Mouse (Mus musculus): ENCODE data around the gene Hapln4. TPM values are rescaled to one million over a fixed set of nuclear protein-coding genes. Genes with fewer than 3 reads are reported as not detected.

Gene Hapln4
- total and polyA plus RNA-seq, 3 experiments: 0.07 to 0.30 (median 0.20) TPM

GRCm38 (mm10) chr8:70139981-70140380 lies 56.7 kb downstream of the Hapln4 start:
- Histone ChIP-seq H3K79me2 (replicated peaks; ENCODE audit: control insufficient read depth, extremely low read depth, insufficient read depth, poor library complexity, severe bottlenecking) (peaks cover 28% of the 10 kb centered on the region), H3K9ac (ENCODE audit: insufficient read depth, low read depth) (peak overlapping the region; percentile 91), H3K36me3 (replicated peaks in 1 of 2; ENCODE audit: control insufficient read depth in 1 of 2, insufficient read depth in 1 of 2, low read length in 1 of 2) (peaks cover 49 to 53% of the 10 kb centered on the region in 2 experiments), H3K4me1 (ENCODE audit: control insufficient read depth in 1 of 2, insufficient read depth in 2 of 2) (peaks cover 20 to 56% of the 10 kb centered on the region in 2 experiments), H3K4me2 (ENCODE audit: insufficient read depth, low read depth, poor library complexity, severe bottlenecking) (peak overlapping the region; percentile 91), H3K4me3 (replicated peaks in 1 of 3; ENCODE audit: low read depth in 2 of 3, low read length in 2 of 3, poor library complexity in 1 of 3) (peak overlapping the region; percentile 79 to 92 (median 86)), H3K27ac (ENCODE audit: insufficient read depth, low read depth) (peak overlapping the region; percentile 85), H3K27me3 (replicated peaks) (no peaks in the 10 kb centered on the region), H3K9me3 (replicated peaks; ENCODE audit: low read length) (no peaks in the 10 kb centered on the region)
- DNase-seq (ENCODE audit: extremely low read depth): no peak
- TF ChIP-seq CHD2 (IDR thresholded peaks at IDR 0.05; ENCODE audit: low read length) (peak; percentile 79), POLR2AphosphoS2 (IDR thresholded peaks at IDR 0.05; ENCODE audit: low read depth, low read length) (no peak), CHD1 (IDR thresholded peaks at IDR 0.05; ENCODE audit: low read depth, low read length) (peak; percentile 47; the same call in 1 of the 2 replicates)
- dilution Hi-C loops (cut with MboI; ENCODE audit: extremely low pct_ligation_motif_present, extremely low pct_unique_long_range_greater_than_20kb, low sequenced_read_pairs): no loop called here
- in situ Hi-C loops (cut with MboI; ENCODE audit: low pct_ligation_motif_present, low pct_unique_long_range_greater_than_20kb, low sequenced_read_pairs): no loop called here

Other genes starting within 250 kb of the Hapln4 start
Only the 20 nearest of the 22 such genes appear.
- gene Cilp2, start 195.8 kb upstream of the Hapln4 start, total RNA-seq (2012; rRNA removed): 0.08 TPM in 2 replicates
- 0.04 TPM in 1 of 2 replicates, not detected in the other for gene Cilp2, start 195.8 kb upstream of the Hapln4 start, total RNA-seq (2014; rRNA removed)
- 0.07 TPM in 1 of 2 replicates, not detected in the other for gene Cilp2, start 195.8 kb upstream of the Hapln4 start, polyA plus RNA-seq (2012; ENCODE audit: insufficient read length, low read depth)
- gene Tssk6, start 181.3 kb upstream of the Hapln4 start, total RNA-seq (2012; rRNA removed): 1.5 and 1.8 TPM in 2 replicates
- gene Tssk6, start 181.3 kb upstream of the Hapln4 start, total RNA-seq (2014; rRNA removed): 0.35 and 0.44 TPM in 2 replicates
- 1.7 and 2.3 TPM in 2 replicates for gene Tssk6, start 181.3 kb upstream of the Hapln4 start, polyA plus RNA-seq (2012; ENCODE audit: insufficient read length, low read depth)
- gene Ndufa13, start 180.9 kb upstream of the Hapln4 start, total RNA-seq (2012; rRNA removed): 153 and 177 TPM in 2 replicates
- 60.9 and 74.7 TPM in 2 replicates for gene Ndufa13, start 180.9 kb upstream of the Hapln4 start, total RNA-seq (2014; rRNA removed)
- gene Ndufa13, start 180.9 kb upstream of the Hapln4 start, polyA plus RNA-seq (2012; ENCODE audit: insufficient read length, low read depth): 90.1 and 104 TPM in 2 replicates
- gene Yjefn3, start 180.7 kb upstream of the Hapln4 start, total RNA-seq (2012; rRNA removed): 8.0 and 9.5 TPM in 2 replicates
- 3.3 and 3.6 TPM in 2 replicates for gene Yjefn3, start 180.7 kb upstream of the Hapln4 start, total RNA-seq (2014; rRNA removed)
- 8.4 and 10.5 TPM in 2 replicates for gene Yjefn3, start 180.7 kb upstream of the Hapln4 start, polyA plus RNA-seq (2012; ENCODE audit: insufficient read length, low read depth)
- 70.8 and 73.2 TPM in 2 replicates for gene Gatad2a, start 87.1 kb upstream of the Hapln4 start, total RNA-seq (2012; rRNA removed)
- 31.5 and 35.7 TPM in 2 replicates for gene Gatad2a, start 87.1 kb upstream of the Hapln4 start, total RNA-seq (2014; rRNA removed)
- gene Gatad2a, start 87.1 kb upstream of the Hapln4 start, polyA plus RNA-seq (2012; ENCODE audit: insufficient read length, low read depth): 95.1 and 122 TPM in 2 replicates
- 37.2 and 38.4 TPM in 2 replicates for gene Mau2, start 40.7 kb upstream of the Hapln4 start, total RNA-seq (2012; rRNA removed)
- 24.4 and 25.5 TPM in 2 replicates for gene Mau2, start 40.7 kb upstream of the Hapln4 start, total RNA-seq (2014; rRNA removed)
- 15.7 and 19.5 TPM in 2 replicates for gene Mau2, start 40.7 kb upstream of the Hapln4 start, polyA plus RNA-seq (2012; ENCODE audit: insufficient read length, low read depth)
- gene Sugp1, start 40.6 kb upstream of the Hapln4 start, total RNA-seq (2012; rRNA removed): 21.8 and 24.0 TPM in 2 replicates
- 5.0 and 5.3 TPM in 2 replicates for gene Sugp1, start 40.6 kb upstream of the Hapln4 start, total RNA-seq (2014; rRNA removed)
- 43.9 and 44.2 TPM in 2 replicates for gene Sugp1, start 40.6 kb upstream of the Hapln4 start, polyA plus RNA-seq (2012; ENCODE audit: insufficient read length, low read depth)
- gene Tm6sf2, start 10.5 kb upstream of the Hapln4 start, total RNA-seq (2012; rRNA removed): 1.9 and 2.4 TPM in 2 replicates
- gene Tm6sf2, start 10.5 kb upstream of the Hapln4 start, total RNA-seq (2014; rRNA removed): 0.22 and 0.40 TPM in 2 replicates
- 1.8 and 2.6 TPM in 2 replicates for gene Tm6sf2, start 10.5 kb upstream of the Hapln4 start, polyA plus RNA-seq (2012; ENCODE audit: insufficient read length, low read depth)
- 2.1 and 2.6 TPM in 2 replicates for gene Ncan, start 37.4 kb downstream of the Hapln4 start, total RNA-seq (2012; rRNA removed)
- gene Ncan, start 37.4 kb downstream of the Hapln4 start, total RNA-seq (2014; rRNA removed): 3.5 and 3.9 TPM in 2 replicates
- gene Ncan, start 37.4 kb downstream of the Hapln4 start, polyA plus RNA-seq (2012; ENCODE audit: insufficient read length, low read depth): 5.3 and 6.0 TPM in 2 replicates
- gene Nr2c2ap, start 47.9 kb downstream of the Hapln4 start, total RNA-seq (2012; rRNA removed): 22.7 and 27.4 TPM in 2 replicates
- gene Nr2c2ap, start 47.9 kb downstream of the Hapln4 start, total RNA-seq (2014; rRNA removed): 15.6 and 16.4 TPM in 2 replicates
- 61.3 and 71.3 TPM in 2 replicates for gene Nr2c2ap, start 47.9 kb downstream of the Hapln4 start, polyA plus RNA-seq (2012; ENCODE audit: insufficient read length, low read depth)
- 13.8 and 17.2 TPM in 2 replicates for gene Rfxank, start 55.7 kb downstream of the Hapln4 start, total RNA-seq (2012; rRNA removed)
- 10.5 and 13.4 TPM in 2 replicates for gene Rfxank, start 55.7 kb downstream of the Hapln4 start, total RNA-seq (2014; rRNA removed)
- gene Rfxank, start 55.7 kb downstream of the Hapln4 start, polyA plus RNA-seq (2012; ENCODE audit: insufficient read length, low read depth): 9.5 and 12.3 TPM in 2 replicates
- gene Borcs8, start 56.0 kb downstream of the Hapln4 start, total RNA-seq (2012; rRNA removed): 56.4 and 63.9 TPM in 2 replicates
- 22.2 and 28.7 TPM in 2 replicates for gene Borcs8, start 56.0 kb downstream of the Hapln4 start, total RNA-seq (2014; rRNA removed)
- 44.0 and 45.8 TPM in 2 replicates for gene Borcs8, start 56.0 kb downstream of the Hapln4 start, polyA plus RNA-seq (2012; ENCODE audit: insufficient read length, low read depth)
- 194 and 232 TPM in 2 replicates for gene Mef2b, start 56.3 kb downstream of the Hapln4 start, total RNA-seq (2012; rRNA removed)
- 60.1 and 61.0 TPM in 2 replicates for gene Mef2b, start 56.3 kb downstream of the Hapln4 start, total RNA-seq (2014; rRNA removed)
- gene Mef2b, start 56.3 kb downstream of the Hapln4 start, polyA plus RNA-seq (2012; ENCODE audit: insufficient read length, low read depth): 130 and 168 TPM in 2 replicates
- gene Tmem161a, start 88.9 kb downstream of the Hapln4 start, total RNA-seq (2012; rRNA removed): 54.2 and 65.0 TPM in 2 replicates
- gene Tmem161a, start 88.9 kb downstream of the Hapln4 start, total RNA-seq (2014; rRNA removed): 68.2 and 73.6 TPM in 2 replicates
- gene Tmem161a, start 88.9 kb downstream of the Hapln4 start, polyA plus RNA-seq (2012; ENCODE audit: insufficient read length, low read depth): 42.3 and 48.5 TPM in 2 replicates
- 2.5 and 3.0 TPM in 2 replicates for gene Slc25a42, start 128.8 kb downstream of the Hapln4 start, total RNA-seq (2012; rRNA removed)
- 0.63 and 0.80 TPM in 2 replicates for gene Slc25a42, start 128.8 kb downstream of the Hapln4 start, total RNA-seq (2014; rRNA removed)
- 2.9 and 3.4 TPM in 2 replicates for gene Slc25a42, start 128.8 kb downstream of the Hapln4 start, polyA plus RNA-seq (2012; ENCODE audit: insufficient read length, low read depth)
- gene Sugp2, start 150.8 kb downstream of the Hapln4 start, total RNA-seq (2012; rRNA removed): 22.4 and 23.6 TPM in 2 replicates
- gene Sugp2, start 150.8 kb downstream of the Hapln4 start, total RNA-seq (2014; rRNA removed): 9.4 and 10.0 TPM in 2 replicates
- 20.1 and 21.4 TPM in 2 replicates for gene Sugp2, start 150.8 kb downstream of the Hapln4 start, polyA plus RNA-seq (2012; ENCODE audit: insufficient read length, low read depth)
- 31.1 and 39.2 TPM in 2 replicates for gene Armc6, start 151.0 kb downstream of the Hapln4 start, total RNA-seq (2012; rRNA removed)
- gene Armc6, start 151.0 kb downstream of the Hapln4 start, total RNA-seq (2014; rRNA removed): 21.6 and 23.7 TPM in 2 replicates
- gene Armc6, start 151.0 kb downstream of the Hapln4 start, polyA plus RNA-seq (2012; ENCODE audit: insufficient read length, low read depth): 20.0 and 20.7 TPM in 2 replicates
- gene Homer3, start 199.4 kb downstream of the Hapln4 start, total RNA-seq (2012; rRNA removed): 12.5 and 14.0 TPM in 2 replicates
- gene Homer3, start 199.4 kb downstream of the Hapln4 start, total RNA-seq (2014; rRNA removed): 7.5 and 9.0 TPM in 2 replicates
- 11.8 TPM in 2 replicates for gene Homer3, start 199.4 kb downstream of the Hapln4 start, polyA plus RNA-seq (2012; ENCODE audit: insufficient read length, low read depth)
- gene Ddx49, start 219.0 kb downstream of the Hapln4 start, total RNA-seq (2012; rRNA removed): 76.6 and 77.3 TPM in 2 replicates
- 58.9 and 64.9 TPM in 2 replicates for gene Ddx49, start 219.0 kb downstream of the Hapln4 start, total RNA-seq (2014; rRNA removed)
- gene Ddx49, start 219.0 kb downstream of the Hapln4 start, polyA plus RNA-seq (2012; ENCODE audit: insufficient read length, low read depth): 98.4 and 129 TPM in 2 replicates
- 204 and 243 TPM in 2 replicates for gene Cope, start 219.1 kb downstream of the Hapln4 start, total RNA-seq (2012; rRNA removed)
- gene Cope, start 219.1 kb downstream of the Hapln4 start, total RNA-seq (2014; rRNA removed): 134 and 139 TPM in 2 replicates
- 148 and 191 TPM in 2 replicates for gene Cope, start 219.1 kb downstream of the Hapln4 start, polyA plus RNA-seq (2012; ENCODE audit: insufficient read length, low read depth)

All from CH12.LX (cell line).